Mouse (Mus musculus) ovary, adult 10 weeks (tissue): ENCODE data around the gene Gria1. TPM values are rescaled to one million over a fixed set of nuclear protein-coding genes. Genes with fewer than 3 reads are reported as not detected.

ENCODE experiments used
- polyA plus RNA-seq: library from polyadenylated mRNA; stranded (reverse); fragments of 350-450 nt; fragmentation: Illumina TruSeq; extraction: RNeasy Lipid Tissue Mini Kit (QIAGEN cat#74804); gene quantifications from one replicate; pipeline ENCODE4 v1.2.3, GENCODE M21; 2014

Gene Gria1
- polyA plus RNA-seq, result 1.8 TPM

DNA sequence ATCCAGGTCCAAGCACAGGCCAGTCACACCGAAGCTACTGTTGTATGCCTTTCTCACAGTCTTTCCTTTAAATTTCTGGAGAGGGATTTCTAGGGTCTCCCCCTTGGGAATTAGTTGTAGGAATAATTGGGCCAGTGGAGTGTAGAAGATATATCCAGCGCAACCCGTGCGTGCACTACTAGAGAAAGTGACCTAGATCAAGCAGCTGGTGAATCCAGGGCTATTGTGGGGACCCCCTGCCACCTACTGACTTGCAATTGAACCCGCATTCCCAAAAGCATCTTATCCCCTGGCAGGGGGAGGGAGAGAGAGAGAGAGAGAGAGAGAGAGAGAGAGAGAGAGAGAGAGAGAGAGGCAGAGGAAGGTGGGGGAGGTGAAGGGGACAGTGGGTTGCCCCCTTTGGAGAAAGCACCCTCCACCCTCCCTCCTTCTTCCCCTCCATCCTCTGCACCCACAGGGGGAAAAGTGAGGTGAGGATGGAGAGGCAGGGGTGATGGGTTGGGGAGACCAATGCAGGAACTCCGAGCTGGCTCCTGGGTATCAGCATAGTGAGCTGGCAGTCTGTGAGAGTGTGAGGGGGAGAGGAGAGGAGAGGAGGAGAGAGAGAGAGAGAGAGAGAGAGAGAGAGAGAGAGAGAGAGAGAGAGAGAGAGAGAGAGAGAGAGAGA lies at the start of gene Gria1:
Gene Gria1 (plus strand): TSS at position 364 of the 667 bp plus-strand sequence.

